Mouse (Mus musculus) bone marrow, adult 2 months (tissue): ENCODE measurements around the gene Jak1. TPM values are rescaled to one million over a fixed set of nuclear protein-coding genes. Genes with fewer than 3 reads are reported as not detected.

Source experiments
- H3K27ac ChIP-seq: fragments of 200-500 bp; 2 replicates; pipeline ENCODE4 v1.5.1; 2012; ENCODE audit warnings: low read depth, mild to moderate bottlenecking, control low read depth, inconsistent platforms, low read length; ENCODE audit not compliant: control insufficient read depth, poor library complexity, insufficient read depth
- H3K4me1 ChIP-seq: fragments of 200-500 bp; 2 replicates; pipeline ENCODE4 v1.6.1; 2011; ENCODE audit warnings: low read length; ENCODE audit not compliant: control insufficient read depth, insufficient read depth
- H3K4me3 ChIP-seq: fragments of 200-500 bp; replicated peaks from 2 replicates; pipeline ENCODE3; 2011; ENCODE audit warnings: mild to moderate bottlenecking, low read depth, low read length, control low read depth; ENCODE audit not compliant: control insufficient read depth
- CTCF ChIP-seq: fragments of 200-500 bp; IDR thresholded peaks from 2 replicates; pipeline ENCODE4 v1.5.1; 2011; ENCODE audit warnings: low read length, control low read depth; ENCODE audit not compliant: control insufficient read depth, insufficient read depth
- POLR2A ChIP-seq: fragments of 200-500 bp; IDR thresholded peaks from 2 replicates; pipeline ENCODE4 v1.6.1; 2011; ENCODE audit warnings: low read depth, mild to moderate bottlenecking, control low read depth, low read length, borderline replicate concordance; ENCODE audit not compliant: control insufficient read depth
- WGBS: fragments of 180-500 bp; shearing (Covaris S2); methylation state at CpG from one replicate; pipeline ENCODE4 v1.1.7; 2018; 5-methylcytosine and 5-hydroxymethylcytosine counted together
- polyA plus RNA-seq: library from polyadenylated mRNA; stranded (reverse); fragments of >200 nt; gene quantifications from 2 replicates; pipeline ENCODE4 v1.2.4, GENCODE M21; 2011; ENCODE audit warnings: low replicate concordance; ENCODE audit not compliant: missing spikeins, insufficient read depth, insufficient read length

Gene Jak1
- polyA plus RNA-seq, 1 experiment = 44.7 TPM

- no peak overlapping the region for H3K4me3 ChIP-seq
- WGBS = 83% methylated on average over 2 of the region's 2 CpGs
- H3K4me1 ChIP-seq = no peaks in the 10 kb centered on the region; the same call in 1 of the 2 replicates
- TF ChIP-seq POLR2A (no peak), CTCF (no peak)
- H3K27ac ChIP-seq = no peak overlapping the region
Observed at GRCm38 (mm10) chr4:101219839-101220238, 45.2 kb downstream of the Jak1 start.

DNA sequence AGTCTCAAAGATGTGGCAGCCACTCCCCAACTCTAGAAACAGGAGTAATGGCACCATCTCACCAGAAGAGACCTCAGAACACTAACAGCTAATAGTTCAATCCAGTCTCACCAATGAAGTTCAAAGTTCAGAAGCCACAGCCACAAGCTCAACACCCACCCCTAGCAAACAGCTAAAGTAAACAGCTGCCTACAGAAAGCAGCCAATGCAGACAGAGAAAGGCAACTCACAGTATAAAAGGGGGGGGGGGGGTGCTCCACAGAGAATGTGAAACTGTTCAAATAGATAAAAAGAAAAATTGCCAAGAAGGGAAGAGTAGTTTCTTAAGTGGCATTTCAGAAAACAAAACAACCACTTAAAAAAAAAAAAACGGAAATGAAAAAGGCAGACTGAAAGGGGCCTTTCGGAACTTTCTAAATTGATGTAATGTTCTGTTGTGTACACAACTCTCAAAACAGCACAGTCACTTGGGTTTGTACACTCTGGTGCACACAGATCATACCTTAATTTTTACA lies 48.0 kb downstream of the Jak1 start:
- Histone ChIP-seq H3K27ac (no peak overlapping the region), H3K4me1 (peaks cover 2% of the 10 kb centered on the region; the same call in 1 of the 2 replicates), H3K4me3 (no peak overlapping the region)
- TF ChIP-seq CTCF (no peak), POLR2A (no peak)
- WGBS = 55% methylated on average over 2 of the region's 2 CpGs

GRCm38 (mm10) chr4:101216286-101216685 lies 48.8 kb downstream of the Jak1 start:
- peaks cover 2% of the 10 kb centered on the region; the same call in 1 of the 2 replicates for H3K4me1 ChIP-seq
- WGBS = 88% methylated on average over 4 of the region's 4 CpGs
- H3K27ac ChIP-seq = no peak overlapping the region
- no peak for TF ChIP-seq CTCF
- TF ChIP-seq POLR2A = no peak
- H3K4me3 ChIP-seq = no peak overlapping the region

DNA sequence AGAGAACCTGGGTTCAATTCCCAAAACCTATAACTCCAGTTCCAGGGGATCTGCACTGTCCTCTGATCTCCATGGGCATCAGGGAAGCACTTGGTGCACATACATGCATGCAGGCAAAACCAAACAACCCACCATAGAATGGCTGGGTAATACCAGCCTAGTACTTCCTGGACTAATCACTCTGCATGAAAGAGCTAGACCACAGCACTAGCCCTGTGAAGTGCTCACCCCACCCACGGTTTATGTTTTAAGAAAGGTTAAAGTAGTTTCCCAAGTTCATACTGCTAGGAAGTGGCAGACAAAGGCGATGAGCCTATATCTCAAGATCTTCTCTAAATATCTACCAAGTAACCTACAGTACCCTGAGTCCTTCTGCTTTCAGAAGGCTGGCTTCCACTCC lies 51.6 kb downstream of the Jak1 start:
- 39% methylated on average over 2 of the region's 2 CpGs for WGBS

DNA sequence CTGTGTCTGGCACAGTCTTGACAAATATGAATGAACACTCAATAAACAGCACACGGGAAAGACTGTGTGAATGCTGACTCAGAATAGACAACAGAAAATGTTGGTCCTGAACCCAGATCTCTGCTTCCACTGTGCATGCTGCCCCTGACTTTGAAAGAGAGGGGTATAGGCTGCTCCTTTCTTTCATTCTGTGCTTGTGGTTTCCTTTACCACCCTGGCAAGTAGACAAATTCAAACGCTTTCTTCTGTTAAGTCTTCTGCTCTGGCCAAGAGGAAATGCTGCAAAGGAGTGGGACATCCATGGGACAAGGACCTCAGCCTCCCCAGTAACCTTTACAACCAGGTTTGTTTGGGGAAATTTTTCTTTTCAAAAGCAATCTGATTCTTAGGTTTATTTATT lies 57.6 kb downstream of the Jak1 start:
- Histone ChIP-seq H3K27ac (no peak overlapping the region), H3K4me3 (no peak overlapping the region), H3K4me1 (no peaks in the 10 kb centered on the region)
- WGBS = 16% methylated on average over 2 of the region's 2 CpGs
- TF ChIP-seq CTCF = no peak
- no peak for TF ChIP-seq POLR2A

More for the DNA sequence above, 51.6 kb downstream of the Jak1 start:
- H3K4me1 ChIP-seq = peaks cover 2% of the 10 kb centered on the region; the same call in 1 of the 2 replicates
- TF ChIP-seq POLR2A (no peak), CTCF (no peak)
- no peak overlapping the region for H3K27ac ChIP-seq
- H3K4me3 ChIP-seq = no peak overlapping the region

GRCm38 (mm10) chr4:101203518-101203917 lies 61.6 kb downstream of the Jak1 start:
- H3K27ac ChIP-seq = no peak overlapping the region
- no peak overlapping the region for H3K4me3 ChIP-seq
- 58% methylated on average over 1 of the region's 1 CpGs for WGBS
- TF ChIP-seq CTCF (no peak), POLR2A (no peak)
- H3K4me1 ChIP-seq = no peaks in the 10 kb centered on the region; the same call in none of the 2 replicates

GRCm38 (mm10) chr4:101202626-101203025 lies 62.5 kb downstream of the Jak1 start:
- Histone ChIP-seq H3K4me1 (peaks cover 1% of the 10 kb centered on the region), H3K27ac (no peak overlapping the region), H3K4me3 (no peak overlapping the region)
- TF ChIP-seq POLR2A = no peak
- 92% methylated on average over 10 of the region's 10 CpGs for WGBS

DNA sequence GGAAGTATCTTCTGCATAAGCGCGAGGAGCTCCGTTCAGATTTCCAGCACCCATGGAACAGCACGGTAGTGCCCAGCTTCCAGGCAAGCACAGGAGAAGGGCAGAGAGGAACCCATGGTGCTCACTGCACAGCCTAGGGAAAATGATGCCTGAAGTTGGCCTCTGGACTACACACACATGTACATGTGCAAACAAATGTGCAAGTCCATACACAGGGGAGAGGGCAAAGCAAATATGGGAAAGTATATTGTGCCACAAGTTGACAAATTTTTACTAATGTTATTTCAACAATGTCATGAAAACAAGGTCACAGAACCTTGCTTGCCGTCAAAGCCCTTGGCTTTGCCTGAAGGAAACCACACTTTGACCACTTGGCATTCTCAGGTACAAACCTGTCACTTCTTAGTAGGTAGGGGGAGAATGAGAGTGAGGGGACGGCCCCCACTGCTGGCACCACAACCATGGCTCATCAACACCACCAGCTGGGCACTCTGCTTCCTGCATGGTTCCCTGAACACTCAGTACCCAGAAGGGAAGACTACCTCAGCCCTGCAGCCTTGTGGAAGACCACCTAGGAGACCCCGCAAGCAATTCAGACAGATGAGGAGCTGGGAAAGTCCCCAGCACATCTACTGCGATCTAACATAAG lies 65.5 kb downstream of the Jak1 start:
- peaks cover 4% of the 10 kb centered on the region for H3K4me1 ChIP-seq
- WGBS = 63% methylated on average over 8 of the region's 8 CpGs

More for the DNA sequence above, 65.5 kb downstream of the Jak1 start:
- Histone ChIP-seq H3K4me3 (no peak overlapping the region), H3K27ac (no peak overlapping the region)
- no peak for TF ChIP-seq POLR2A
- peak; percentile 16; the same call in 1 of the 2 replicates for TF ChIP-seq CTCF
